Mouse (Mus musculus): ENCODE data around the gene Tsn.

The Tsn gene

DNA sequence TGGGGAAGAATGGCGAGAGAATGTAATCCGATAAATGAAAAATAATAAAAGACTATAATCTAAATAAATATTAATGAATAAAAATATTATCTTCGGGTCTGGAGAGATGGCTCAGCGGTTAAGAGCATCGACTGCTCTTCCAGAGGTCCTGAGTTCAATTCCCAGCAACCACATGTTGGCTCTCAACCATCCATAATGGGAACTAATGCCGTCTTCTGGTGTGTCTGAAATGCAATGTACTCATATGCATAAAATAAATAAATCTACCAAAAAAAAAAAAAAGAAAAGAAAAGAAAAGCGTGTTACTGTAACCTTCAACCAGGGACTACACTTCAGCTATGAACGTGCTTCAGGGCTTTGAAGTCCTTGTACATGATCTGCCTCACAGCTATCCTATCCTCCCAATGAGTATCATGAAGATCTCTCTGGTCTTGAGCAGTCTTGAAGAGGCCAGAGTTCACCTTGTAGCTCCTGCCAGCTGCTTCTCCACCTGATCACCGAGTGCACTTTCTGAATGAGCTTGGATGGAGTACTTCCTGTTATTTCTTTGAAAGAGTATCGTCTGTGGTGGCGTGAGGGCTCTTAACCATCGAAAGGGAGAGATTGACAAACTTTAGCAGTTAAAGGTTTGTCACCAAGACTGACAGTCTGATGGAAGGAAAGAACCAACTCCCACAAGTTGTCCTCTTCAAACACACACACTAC lies at the start of gene Tsn:
Gene Tsn (minus strand): TSS at position 118 of the 705 bp plus-strand sequence.
- no peak for DNase-seq (ENCODE audit: low read depth, low spot score)

DNA sequence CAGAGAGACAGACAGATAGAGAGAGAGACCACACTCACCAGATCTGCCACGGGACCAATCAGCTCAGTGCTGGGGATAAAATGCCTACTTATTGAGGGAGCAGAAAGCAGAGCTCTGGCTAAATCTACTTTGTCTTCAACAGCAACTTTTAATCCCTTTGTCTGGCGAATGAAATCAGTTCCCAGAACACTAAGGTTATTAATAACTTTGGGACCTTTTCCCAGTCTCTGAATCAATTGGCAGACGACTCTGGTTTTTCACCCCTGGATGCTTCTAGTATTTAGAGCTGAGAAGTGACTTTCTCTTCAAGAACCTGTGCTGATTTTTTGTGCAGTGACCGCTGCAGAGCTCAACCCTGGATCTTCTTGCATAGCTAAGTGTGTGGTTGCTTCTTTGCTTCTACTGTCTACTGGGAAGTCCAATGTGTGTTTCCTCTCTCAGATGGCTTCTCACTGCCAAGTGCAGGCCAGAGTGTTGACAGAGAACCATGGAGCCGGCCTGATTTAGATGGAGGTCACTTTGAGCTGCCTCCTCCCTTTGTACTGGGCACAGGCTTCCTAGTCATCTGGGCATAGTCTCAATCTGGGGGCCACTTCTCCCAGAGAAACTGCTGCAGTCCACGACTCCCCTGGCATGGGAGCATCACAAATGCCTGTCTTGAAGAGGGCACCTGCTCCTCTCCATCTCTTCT lies 47.7 kb upstream of the Tsn start:
- no peak for DNase-seq (ENCODE audit: low read depth, low spot score)

DNA sequence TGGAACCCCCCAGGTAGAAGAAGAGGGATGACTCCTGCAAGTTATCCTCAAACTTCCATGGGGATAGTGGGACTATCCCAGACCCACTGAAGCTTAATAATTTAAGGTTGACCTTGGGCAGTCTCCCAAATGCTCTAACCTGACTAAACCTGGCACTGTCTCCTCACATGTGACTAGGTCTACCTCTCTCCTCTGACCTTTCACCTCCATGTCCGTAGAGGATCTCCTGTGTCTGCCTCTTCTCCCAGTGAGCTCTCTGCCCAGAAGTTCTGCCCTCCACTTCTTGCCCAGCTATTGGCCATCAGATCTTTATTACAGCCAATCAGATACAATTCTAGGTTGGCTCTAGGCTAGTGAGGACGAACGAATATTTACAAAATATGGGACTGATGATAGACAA lies 38.4 kb upstream of the Tsn start:
- no peak for DNase-seq (ENCODE audit: low read depth, low spot score)

DNA sequence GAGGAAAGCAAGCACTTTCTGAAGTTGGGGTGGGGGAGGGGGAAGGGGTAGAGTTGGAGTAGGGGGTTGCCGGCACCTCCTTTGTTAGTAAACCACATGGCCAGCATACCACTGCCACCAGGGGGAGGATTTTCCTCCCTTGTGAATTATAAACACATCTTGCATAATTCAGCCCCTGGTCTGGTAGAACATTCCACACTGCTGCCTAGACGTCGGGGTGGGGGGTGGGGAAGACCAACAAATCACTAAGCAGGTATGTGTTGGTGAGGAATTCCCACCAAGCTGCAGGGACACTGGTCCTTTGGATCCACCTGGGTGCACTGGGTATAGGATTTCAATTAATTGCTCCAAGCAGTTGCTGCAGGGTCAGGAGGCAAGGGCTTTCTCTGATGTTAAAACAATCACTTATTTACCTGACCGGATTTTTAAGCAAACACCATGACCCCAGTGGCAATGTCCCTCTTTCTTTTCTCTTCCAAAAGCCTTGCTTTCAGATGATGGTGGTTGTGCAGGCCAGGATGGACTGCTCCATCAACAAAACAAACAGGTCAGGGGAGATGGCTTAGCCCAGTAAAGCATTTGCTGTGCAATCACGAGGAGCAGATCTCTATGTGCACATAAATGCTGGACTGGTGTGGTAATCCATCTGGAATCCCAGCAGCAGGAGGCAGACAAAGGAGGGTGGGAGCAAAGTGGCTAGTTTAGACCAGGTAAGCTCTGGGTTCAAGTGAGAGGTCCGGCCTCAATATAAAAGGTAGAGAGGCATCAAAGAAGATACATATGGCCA lies 32.3 kb upstream of the Tsn start:
- DNase-seq (ENCODE audit: low read depth, low spot score), result no peak

DNA sequence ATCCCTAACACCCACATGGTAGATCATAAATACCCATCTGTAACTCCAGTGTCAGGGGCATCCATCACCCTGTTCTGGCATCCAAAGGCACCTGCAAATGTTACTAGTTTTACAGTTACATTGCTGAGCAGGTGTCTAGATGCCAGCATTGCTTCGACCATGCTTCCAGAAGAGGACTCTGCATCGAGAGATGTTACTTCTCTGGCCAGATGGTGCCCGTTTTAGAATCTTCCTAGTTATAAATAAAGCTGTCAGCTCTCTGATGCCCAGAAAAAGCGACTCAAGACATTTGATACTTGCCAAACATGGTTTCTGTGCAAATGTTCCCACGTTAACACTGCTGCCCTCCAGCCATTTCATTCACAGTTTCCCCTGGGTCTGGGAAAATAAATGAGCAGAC lies 26.4 kb upstream of the Tsn start:
- no peak for DNase-seq (ENCODE audit: low read depth, low spot score)

DNA sequence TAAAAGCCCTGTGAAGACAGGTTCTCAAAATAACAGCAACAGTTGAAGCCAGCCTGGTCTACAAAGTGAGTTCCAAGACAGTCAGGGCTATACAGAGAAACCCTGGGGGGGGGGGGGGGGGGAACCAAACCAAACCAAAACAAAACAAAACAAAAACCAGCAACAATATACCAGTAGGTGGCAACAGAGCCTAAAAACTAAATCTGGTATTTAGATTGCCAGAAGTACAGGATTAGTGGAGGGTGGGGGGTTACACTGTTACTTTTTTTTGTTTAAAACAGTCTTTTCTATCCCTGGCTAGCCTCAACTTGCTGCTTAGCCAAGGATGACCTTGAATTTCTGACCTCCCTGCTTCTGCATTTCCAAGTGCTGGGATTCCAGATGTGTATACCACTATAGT lies 24.3 kb upstream of the Tsn start:
- no peak for DNase-seq (ENCODE audit: low read depth, low spot score)

DNA sequence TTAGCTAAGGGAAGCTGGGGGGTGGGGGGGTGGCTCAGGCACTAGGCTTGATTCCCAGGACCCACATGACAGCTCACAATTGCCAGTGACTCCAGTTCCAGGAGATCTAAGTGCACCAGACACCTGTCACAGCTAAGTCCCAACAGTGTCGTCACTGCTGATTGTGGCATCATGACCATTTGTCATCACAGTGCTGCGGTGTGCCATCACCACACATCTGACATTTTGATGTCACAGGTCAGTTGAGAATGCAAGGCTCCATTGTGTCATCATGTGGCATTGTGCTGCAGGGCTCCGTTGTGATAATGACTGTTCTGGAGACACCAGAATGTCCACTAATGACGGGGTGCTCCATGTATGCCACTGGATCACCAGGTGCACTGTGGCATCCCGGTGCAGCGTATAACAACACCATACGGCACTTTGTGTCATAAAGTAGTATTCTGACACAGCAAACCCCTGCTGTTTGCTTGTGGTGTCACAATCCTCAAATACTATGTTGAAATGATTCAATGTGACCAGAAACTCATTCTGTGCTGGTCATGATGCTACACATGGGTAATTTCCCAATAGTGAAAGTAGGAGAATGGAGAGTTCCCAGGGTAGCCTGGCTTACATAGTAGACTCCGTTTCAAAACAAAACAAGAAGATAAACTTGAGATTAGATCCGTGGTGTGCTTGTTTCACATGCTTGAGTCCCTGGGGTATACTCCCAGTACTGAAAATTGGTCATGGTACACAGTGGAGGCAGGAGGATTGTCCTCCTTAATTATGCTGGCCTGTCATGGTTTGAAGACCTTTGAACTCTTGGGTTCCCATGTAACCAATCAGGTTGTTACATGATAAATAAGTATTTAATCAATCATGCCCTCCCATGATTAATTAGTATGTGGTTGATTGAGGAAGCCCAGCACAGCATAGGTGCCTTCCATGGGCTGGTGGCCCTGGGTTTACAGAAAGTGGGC lies 23.5 kb upstream of the Tsn start:
- DNase-seq (ENCODE audit: low read depth, low spot score), result no peak

DNA sequence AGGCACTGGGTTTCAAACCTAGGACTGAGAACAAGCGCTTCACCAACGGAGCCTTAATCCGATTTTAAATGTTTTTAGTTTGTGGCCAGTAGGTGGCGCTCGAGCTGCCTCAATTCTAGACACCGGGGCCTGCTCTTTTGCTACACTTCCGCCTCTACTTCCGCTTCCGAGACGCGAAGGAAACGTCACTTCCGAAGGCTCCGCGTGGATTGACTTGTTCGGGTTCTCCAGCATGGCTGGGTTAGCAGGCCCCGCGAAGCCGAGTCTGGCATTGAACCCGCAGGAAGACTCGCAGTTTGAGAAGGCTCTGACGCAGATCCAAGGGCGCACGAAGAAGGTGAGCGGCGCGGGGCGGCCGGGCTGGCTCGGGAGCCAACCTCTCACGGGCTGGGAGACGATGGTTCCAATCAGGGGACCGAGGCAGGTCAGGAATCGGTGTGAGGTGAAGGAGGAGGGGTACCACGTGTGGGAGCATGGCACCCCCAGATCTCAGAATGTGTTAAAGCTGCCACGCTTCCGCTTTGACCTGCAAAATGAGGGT lies 10.2 kb upstream of the Tsn start, which contains the start of gene Nifk:
Gene Nifk (plus strand): TSS at position 179 of the 541 bp plus-strand sequence.
- peak; percentile 88 for DNase-seq (ENCODE audit: low read depth, low spot score)

DNA sequence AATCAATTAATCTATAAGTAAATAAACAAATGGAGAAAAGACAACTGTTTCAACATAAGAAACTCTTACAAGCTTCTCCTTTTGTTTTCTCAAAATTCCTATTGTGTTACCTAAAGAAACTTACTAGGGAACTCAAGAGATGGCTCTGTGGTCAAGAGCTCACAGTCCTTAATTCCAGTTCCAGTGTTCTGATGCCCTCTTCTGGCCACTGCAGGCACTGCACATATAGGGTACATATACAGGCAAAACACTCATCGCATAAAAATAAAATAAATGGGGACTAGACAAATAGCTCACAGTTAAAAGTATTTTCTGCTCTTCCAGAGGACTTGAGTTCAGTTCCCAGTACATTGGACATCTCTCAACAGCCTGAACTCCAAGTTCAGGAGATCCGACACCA lies 9.2 kb upstream of the Tsn start:
- no peak for DNase-seq (ENCODE audit: low read depth, low spot score)

DNA sequence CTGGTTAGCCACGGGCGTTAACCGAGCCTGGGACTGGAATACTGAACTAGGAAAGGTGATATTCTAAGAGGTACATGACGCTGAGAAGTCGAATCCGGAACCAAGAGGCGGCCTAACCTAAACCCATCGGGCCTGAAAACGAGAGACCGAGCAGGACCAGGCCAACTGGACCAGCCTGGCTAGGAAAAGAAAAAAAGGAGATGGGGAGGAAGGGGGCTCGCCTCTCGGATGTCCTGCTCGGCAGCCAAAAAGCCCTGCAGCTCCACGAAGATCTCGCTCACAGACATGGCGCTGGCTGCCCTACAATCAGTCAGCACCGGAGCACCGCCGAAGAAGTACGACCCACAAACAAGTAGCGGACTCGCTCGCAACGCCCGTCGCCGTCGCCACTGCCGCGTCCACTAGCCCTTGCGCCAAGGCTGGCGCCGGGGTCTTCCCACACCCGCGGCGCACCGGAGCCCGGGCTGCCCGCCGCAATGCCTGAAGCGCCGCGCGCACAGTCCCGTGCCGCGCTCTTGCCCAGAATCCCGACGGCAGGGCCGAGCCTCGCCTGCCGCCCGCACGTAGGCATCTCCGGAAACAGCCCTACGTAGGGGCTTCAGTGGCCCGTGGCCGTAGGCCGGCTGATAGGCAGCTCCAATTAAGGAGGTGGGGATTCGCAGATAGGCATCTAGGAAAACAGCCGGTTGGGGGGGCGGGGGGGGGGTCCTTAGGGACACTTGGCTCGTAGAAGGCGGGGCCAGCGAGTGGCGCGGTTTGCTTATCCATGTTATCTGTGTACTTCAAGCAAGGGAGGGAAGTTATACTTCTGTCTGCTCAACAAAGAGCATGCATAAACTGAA lies 538 bp downstream of the Tsn start:
- DNase-seq (ENCODE audit: low read depth, low spot score), result peak; percentile 80

DNA sequence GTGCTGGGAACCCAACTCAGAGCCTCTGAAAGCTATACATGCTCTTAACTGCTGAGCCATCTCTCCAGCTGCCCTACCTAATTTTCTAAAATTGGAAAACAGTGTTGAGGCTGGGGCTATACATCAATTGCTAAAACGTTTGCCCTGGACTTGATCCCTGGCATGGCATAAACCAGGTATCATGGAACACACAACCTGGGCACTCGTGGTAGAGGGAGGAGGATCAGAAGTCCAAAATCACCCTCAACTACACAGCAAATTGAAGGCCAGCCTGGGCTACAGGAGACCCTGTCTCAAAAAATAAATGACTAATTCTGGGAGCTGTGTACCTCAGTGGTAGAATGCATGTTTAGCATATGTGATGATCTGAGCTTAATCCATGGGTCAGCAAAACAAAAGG lies 13.8 kb downstream of the Tsn start:
- DNase-seq (ENCODE audit: low read depth, low spot score), result no peak

DNA sequence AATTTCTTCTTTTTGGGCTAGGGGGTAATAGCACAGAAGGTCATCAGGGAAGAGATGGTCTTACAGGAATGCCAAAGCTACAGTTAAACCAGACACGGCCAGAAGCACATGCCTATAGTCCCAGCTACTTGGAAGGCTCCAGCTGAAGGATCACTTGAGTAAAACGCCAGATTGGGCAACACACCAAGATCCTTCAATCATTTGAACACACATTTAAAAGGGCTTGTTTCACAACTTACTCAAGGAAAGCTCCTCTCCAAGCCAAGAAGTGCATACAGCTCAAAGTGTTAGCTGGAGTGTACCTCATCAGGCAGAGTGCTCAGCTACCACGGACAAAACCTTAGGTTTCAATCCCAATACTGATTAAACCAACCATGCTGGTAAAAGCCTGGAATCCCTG lies 14.9 kb downstream of the Tsn start:
- DNase-seq (ENCODE audit: low read depth, low spot score), result no peak

DNA sequence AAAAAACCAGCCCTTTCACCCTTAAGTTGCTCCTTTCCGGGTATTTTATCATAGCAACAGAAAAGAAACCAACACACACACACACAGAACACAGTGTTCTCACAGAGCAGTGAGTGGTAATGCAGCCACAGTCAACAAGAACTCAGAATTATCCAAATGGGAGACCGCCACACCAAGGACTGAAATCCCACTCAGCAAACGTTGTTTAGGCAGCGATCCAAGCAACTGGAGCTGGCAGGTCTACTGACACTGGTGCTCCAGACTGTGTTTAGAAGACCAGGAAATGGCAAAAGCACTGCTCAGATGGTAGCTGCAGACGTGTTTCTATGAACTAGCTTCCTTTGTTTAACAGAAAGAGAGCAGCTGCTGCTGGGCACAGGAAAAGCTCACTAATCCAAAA lies 16.7 kb downstream of the Tsn start:
- no peak for DNase-seq (ENCODE audit: low read depth, low spot score)

DNA sequence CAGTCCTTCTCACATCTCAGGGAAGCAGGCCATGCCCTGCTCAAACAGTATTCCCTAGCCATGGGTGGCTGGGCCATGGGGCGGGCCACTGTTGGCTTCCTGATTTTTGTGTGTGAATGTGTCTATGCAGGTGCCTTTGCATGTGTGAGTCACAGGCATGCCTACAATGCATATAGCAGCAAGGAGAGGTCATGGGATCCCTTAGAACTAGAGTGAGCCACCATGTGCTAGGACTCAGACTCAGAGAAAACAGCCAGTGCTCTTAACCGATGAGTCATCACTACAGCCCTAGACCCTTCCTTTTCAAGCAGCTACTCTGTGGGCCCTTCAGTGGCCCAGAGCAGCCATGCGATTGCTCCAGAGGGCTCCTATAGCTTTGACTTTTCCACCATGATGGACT lies 17.3 kb downstream of the Tsn start:
- no peak for DNase-seq (ENCODE audit: low read depth, low spot score)

DNA sequence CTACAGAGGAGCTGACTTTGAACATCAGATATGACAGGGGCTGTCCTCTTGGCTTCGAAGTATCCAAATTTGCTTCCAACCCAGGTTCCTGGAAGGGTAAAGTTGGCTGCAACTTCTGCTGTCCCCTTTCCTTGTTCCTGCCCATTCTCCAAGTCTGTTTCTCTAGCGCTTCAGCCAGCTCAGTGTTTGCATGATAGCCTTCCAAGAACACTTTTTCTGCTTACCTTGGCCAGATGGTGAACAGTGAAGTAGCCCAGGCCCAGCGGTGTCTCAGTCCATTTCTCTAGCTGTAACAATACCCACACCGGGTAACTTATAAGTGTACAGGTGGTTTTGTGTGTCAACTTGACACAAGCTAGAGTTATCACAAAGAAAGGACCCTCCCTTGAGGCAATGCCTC lies 19.2 kb downstream of the Tsn start:
- DNase-seq (ENCODE audit: low read depth, low spot score), result no peak

DNA sequence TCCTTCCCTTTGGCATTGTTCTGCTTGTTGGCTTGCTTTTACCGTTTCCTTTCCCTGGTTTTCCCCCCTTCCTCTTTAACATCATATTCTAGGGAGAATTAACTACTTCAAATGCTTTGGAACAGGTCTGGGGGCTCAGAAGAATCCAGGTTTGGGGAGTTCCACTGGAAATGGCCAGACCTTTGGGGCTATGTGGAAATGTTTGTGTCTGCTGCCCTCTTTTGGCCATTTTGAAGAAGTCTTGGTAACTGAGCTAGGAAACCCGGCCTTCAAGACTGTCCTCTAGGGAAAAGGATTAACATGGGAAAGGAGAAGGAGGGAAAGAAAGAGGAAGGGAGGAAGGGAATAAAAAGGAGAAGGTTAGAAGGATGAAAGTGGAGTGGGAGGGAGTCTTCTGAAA lies 36.4 kb downstream of the Tsn start:
- DNase-seq (ENCODE audit: low read depth, low spot score), result peak; percentile 6

DNA sequence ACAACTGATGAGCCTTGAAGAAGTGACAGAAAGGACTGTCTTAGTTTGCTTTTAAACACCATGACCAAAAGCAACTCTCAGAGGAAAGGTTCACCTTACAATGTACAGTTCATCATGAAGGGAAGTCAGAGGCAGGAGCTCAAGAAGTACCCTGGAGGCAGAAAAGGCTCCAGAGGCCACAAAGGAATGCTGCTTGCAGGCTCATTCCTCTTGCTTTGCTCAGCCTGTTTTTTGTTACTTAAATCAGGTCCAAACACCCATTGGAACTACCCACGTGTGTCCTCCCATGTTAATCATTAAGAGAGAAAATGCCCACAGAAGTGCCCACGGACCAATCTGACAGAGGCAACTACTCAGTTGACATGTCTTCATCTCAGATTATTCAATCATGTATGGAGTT lies 59.6 kb downstream of the Tsn start:
- no peak for DNase-seq (ENCODE audit: low read depth, low spot score)

Data from brain, embryonic 18.5 days (tissue).